Mouse (Mus musculus): ENCODE measurements around the gene Ccdc141. TPM values are rescaled to one million over a fixed set of nuclear protein-coding genes. Genes with fewer than 3 reads are reported as not detected.
A peak's percentile ranks its signal among the peaks of the same experiment; 100 is the strongest.

Ccdc141 gene
- total and polyA plus RNA-seq, 2 experiments from 2014 or later: 7.3 to 18.6 TPM

- TF ChIP-seq CTCF (IDR thresholded peaks at IDR 0.05; ENCODE audit: low read depth): no peak
- no peak for DNase-seq
- Histone ChIP-seq H3K27ac (ENCODE audit: low read depth, low read length) (no peak overlapping the region), H3K4me2 (ENCODE audit: low read depth) (no peak overlapping the region), H3K4me3 (ENCODE audit: low read depth, low read length) (no peak overlapping the region), H3K9me3 (ENCODE audit: low read length) (no peaks in the 10 kb centered on the region), H3K36me3 (ENCODE audit: insufficient read depth) (no peaks in the 10 kb centered on the region), H3K27me3 (ENCODE audit: insufficient read depth, low read length) (no peaks in the 10 kb centered on the region), H3K9ac (no peak overlapping the region), H3K4me1 (ENCODE audit: insufficient read depth) (no peaks in the 10 kb centered on the region)
- WGBS: 96% methylated on average over 4 of the region's 4 CpGs
- no peak for ATAC-seq
These were observed 91.7 kb downstream of the Ccdc141 start for GRCm38 (mm10) chr2:77078746-77079145.

- WGBS: 28% methylated on average over 6 of the region's 6 CpGs
- no peaks in the 10 kb centered on the region for H3K4me1 ChIP-seq (ENCODE audit: insufficient read depth)
- no peaks in the 10 kb centered on the region for H3K27me3 ChIP-seq (ENCODE audit: insufficient read depth, low read length)
- H3K4me2 ChIP-seq (ENCODE audit: low read depth): no peak overlapping the region
- no peak overlapping the region for H3K4me3 ChIP-seq (ENCODE audit: low read depth, low read length)
- H3K9ac ChIP-seq: no peak overlapping the region
- no peak overlapping the region for H3K27ac ChIP-seq (ENCODE audit: low read depth, low read length)
- DNase-seq (no peak), ATAC-seq (no peak)
- no peaks in the 10 kb centered on the region for H3K9me3 ChIP-seq (ENCODE audit: low read length)
- TF ChIP-seq CTCF (IDR thresholded peaks at IDR 0.05; ENCODE audit: low read depth): no peak
- H3K36me3 ChIP-seq (ENCODE audit: insufficient read depth): no peaks in the 10 kb centered on the region
These were observed 96.1 kb downstream of the Ccdc141 start for GRCm38 (mm10) chr2:77074373-77074772.

GRCm38 (mm10) chr2:77073930-77074329 lies 96.5 kb downstream of the Ccdc141 start:
- no peak for TF ChIP-seq CTCF (IDR thresholded peaks at IDR 0.05; ENCODE audit: low read depth)
- no peaks in the 10 kb centered on the region for H3K4me1 ChIP-seq (ENCODE audit: insufficient read depth)
- no peak overlapping the region for H3K27ac ChIP-seq (ENCODE audit: low read depth, low read length)
- no peak overlapping the region for H3K9ac ChIP-seq
- DNase-seq: no peak
- WGBS: 35% methylated on average over 5 of the region's 5 CpGs
- no peaks in the 10 kb centered on the region for H3K27me3 ChIP-seq (ENCODE audit: insufficient read depth, low read length)
- H3K4me3 ChIP-seq (ENCODE audit: low read depth, low read length): no peak overlapping the region
- no peaks in the 10 kb centered on the region for H3K9me3 ChIP-seq (ENCODE audit: low read length)
- no peaks in the 10 kb centered on the region for H3K36me3 ChIP-seq (ENCODE audit: insufficient read depth)
- no peak overlapping the region for H3K4me2 ChIP-seq (ENCODE audit: low read depth)
- ATAC-seq: no peak

- H3K4me3 ChIP-seq (ENCODE audit: low read depth, low read length): no peak overlapping the region
- DNase-seq (peak; percentile 74), ATAC-seq (peak; percentile 91)
- no peak overlapping the region for H3K9ac ChIP-seq
- H3K4me2 ChIP-seq (ENCODE audit: low read depth): no peak overlapping the region
- H3K27me3 ChIP-seq (ENCODE audit: insufficient read depth, low read length): no peaks in the 10 kb centered on the region
- H3K36me3 ChIP-seq (ENCODE audit: insufficient read depth): no peaks in the 10 kb centered on the region
- TF ChIP-seq CTCF (IDR thresholded peaks at IDR 0.05; ENCODE audit: low read depth): no peak
- no peaks in the 10 kb centered on the region for H3K4me1 ChIP-seq (ENCODE audit: insufficient read depth)
- H3K27ac ChIP-seq (ENCODE audit: low read depth, low read length): peak overlapping the region; percentile 16; the same call in 1 of the 2 replicates
- no peaks in the 10 kb centered on the region for H3K9me3 ChIP-seq (ENCODE audit: low read length)
- WGBS: 17% methylated on average over 6 of the region's 6 CpGs
These were observed 105.1 kb downstream of the Ccdc141 start for GRCm38 (mm10) chr2:77065294-77065693.

- Histone ChIP-seq H3K27ac (ENCODE audit: low read depth, low read length) (no peak overlapping the region), H3K36me3 (ENCODE audit: insufficient read depth) (no peaks in the 10 kb centered on the region), H3K27me3 (ENCODE audit: insufficient read depth, low read length) (no peaks in the 10 kb centered on the region), H3K4me1 (ENCODE audit: insufficient read depth) (0 out of 2 replicates have a peak, but pooled peaks cover 4% of the 10 kb centered on the region), H3K9ac (no peak overlapping the region), H3K4me3 (ENCODE audit: low read depth, low read length) (no peak overlapping the region), H3K9me3 (ENCODE audit: low read length) (no peaks in the 10 kb centered on the region), H3K4me2 (ENCODE audit: low read depth) (no peak overlapping the region)
- 25% methylated on average over 3 of the region's 3 CpGs for WGBS
- DNase-seq (peak; percentile 87), ATAC-seq (peak; percentile 52; the same call in 1 of the 2 replicates)
- peak; percentile 85 for TF ChIP-seq CTCF (IDR thresholded peaks at IDR 0.05; ENCODE audit: low read depth)
These were observed 108.6 kb downstream of the Ccdc141 start for GRCm38 (mm10) chr2:77061871-77062270.

GRCm38 (mm10) chr2:77059596-77059995 lies 110.8 kb downstream of the Ccdc141 start:
- 16% methylated on average over 8 of the region's 8 CpGs for WGBS
- DNase-seq (no peak), ATAC-seq (no peak)
- TF ChIP-seq CTCF (IDR thresholded peaks at IDR 0.05; ENCODE audit: low read depth): no peak
- no peak overlapping the region; the same call in 1 of the 2 replicates for H3K9ac ChIP-seq
- no peaks in the 10 kb centered on the region for H3K27me3 ChIP-seq (ENCODE audit: insufficient read depth, low read length)
- no peaks in the 10 kb centered on the region for H3K36me3 ChIP-seq (ENCODE audit: insufficient read depth)
- H3K27ac ChIP-seq (ENCODE audit: low read depth, low read length): no peak overlapping the region
- H3K9me3 ChIP-seq (ENCODE audit: low read length): no peaks in the 10 kb centered on the region
- H3K4me3 ChIP-seq (ENCODE audit: low read depth, low read length): no peak overlapping the region
- H3K4me1 ChIP-seq (ENCODE audit: insufficient read depth): 0 out of 2 replicates have a peak, but pooled peaks cover 9% of the 10 kb centered on the region
- H3K4me2 ChIP-seq (ENCODE audit: low read depth): no peak overlapping the region

- Histone ChIP-seq H3K9ac (0 out of 2 replicates have a peak overlapping the region, but pooled peaks have one; percentile 14), H3K4me3 (ENCODE audit: low read depth, low read length) (no peak overlapping the region), H3K27ac (ENCODE audit: low read depth, low read length) (peak overlapping the region; percentile 57; the same call in 1 of the 2 replicates), H3K36me3 (ENCODE audit: insufficient read depth) (no peaks in the 10 kb centered on the region), H3K27me3 (ENCODE audit: insufficient read depth, low read length) (no peaks in the 10 kb centered on the region), H3K4me2 (ENCODE audit: low read depth) (peak overlapping the region; percentile 13; the same call in 1 of the 2 replicates), H3K4me1 (ENCODE audit: insufficient read depth) (0 out of 2 replicates have a peak, but pooled peaks cover 9% of the 10 kb centered on the region), H3K9me3 (ENCODE audit: low read length) (no peaks in the 10 kb centered on the region)
- TF ChIP-seq CTCF (IDR thresholded peaks at IDR 0.05; ENCODE audit: low read depth): no peak
- WGBS: 10% methylated on average over 11 of the region's 11 CpGs
- DNase-seq: peak; percentile 57
- peak; percentile 63 for ATAC-seq
These were observed 114.1 kb downstream of the Ccdc141 start for GRCm38 (mm10) chr2:77056367-77056766.

Measured in forebrain, postnatal 0 days (tissue).